Mouse (Mus musculus): ENCODE measurements at regions not wholly inside any gene's neighbourhood (a gene's known extent, or its start where the extent isn't known, plus 50 kb on each side); places are given as distances from the start of the nearest gene placed in this dataset.

GRCm38 (mm10) chr4:84184436-84184835 is 490.6 kb downstream of the Bnc2 start:
- no peak for TF ChIP-seq POLR2A (IDR thresholded peaks at IDR 0.05; ENCODE audit: control insufficient read depth, low read depth, low read length)
- TF ChIP-seq CTCF (IDR thresholded peaks at IDR 0.05; ENCODE audit: control insufficient read depth, insufficient read depth, insufficient replicate concordance, low read depth, low read length), result no peak
